Mouse (Mus musculus) limb, embryonic 13.5 days (tissue): ENCODE measurements around the gene Ccdc6. TPM values are rescaled to one million over a fixed set of nuclear protein-coding genes. Genes with fewer than 3 reads are reported as not detected.

Experiments used
- polyA plus RNA-seq: library from polyadenylated mRNA; unstranded; fragments of >200 nt; fragmentation: Nextera tagmentation; extraction: Ambion mirVana; gene quantifications from 2 replicates; pipeline ENCODE4 v1.2.1, GENCODE M21; 2015

Ccdc6 gene
- polyA plus RNA-seq, 1 experiment from 2014 or later: 19.6 TPM

Other genes starting within 250 kb of the Ccdc6 start
- 19.7 and 22.8 TPM in 2 replicates for gene Mrln, start 107.5 kb downstream of the Ccdc6 start, polyA plus RNA-seq
- 1.9 and 2.1 TPM in 2 replicates for gene Slc16a9, start 148.0 kb downstream of the Ccdc6 start, polyA plus RNA-seq